Mouse (Mus musculus): Measurements from ENCODE around the gene Fndc11.

DNA sequence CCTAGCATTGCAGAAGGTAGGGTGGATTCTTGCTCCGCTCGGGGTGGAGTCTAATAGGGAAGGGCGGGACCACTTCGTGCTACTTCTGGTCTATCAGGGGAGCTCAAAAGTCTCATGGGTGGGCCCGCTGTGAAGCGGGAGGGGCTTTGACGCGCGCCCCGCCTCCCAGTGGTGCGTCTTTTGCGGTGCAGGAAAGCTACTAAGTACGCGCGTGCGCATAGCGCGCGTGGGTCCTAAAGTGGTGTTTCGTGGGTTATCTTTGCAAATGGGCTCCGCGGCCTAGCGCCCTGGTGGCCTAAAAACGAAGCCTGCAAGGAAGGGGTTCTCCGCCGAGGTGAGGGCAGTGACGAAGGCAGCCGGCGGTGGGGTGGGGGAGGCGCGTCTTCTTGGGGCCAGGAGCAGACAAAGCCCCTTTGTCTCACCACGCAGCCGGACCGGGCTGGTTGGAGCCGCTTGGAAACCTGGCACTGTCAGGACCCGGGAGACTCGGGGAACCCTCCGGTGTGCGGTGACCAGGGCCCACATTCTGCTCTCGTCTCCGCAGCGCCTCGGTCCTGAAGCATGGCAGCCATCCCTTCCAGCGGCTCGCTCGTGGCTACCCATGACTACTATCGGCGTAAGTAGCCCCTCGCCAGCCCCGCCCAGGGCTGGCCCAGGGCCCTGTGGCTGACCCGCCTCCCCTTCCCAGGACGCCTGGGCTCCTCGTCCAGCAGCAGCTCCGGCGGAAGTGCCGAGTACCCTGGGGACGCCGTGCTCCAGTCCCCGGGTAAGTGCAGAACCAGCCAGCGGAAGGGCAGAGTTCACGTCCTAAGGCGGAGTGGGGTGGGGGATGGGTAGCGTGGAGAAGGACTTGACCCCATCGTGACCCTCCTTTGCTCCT, 32.5 kb upstream of the Fndc11 start, which contains the start of gene Ppdpf:
- TF ChIP-seq CTCF (IDR thresholded peaks at IDR 0.05; ENCODE audit: low read depth, low read length) (no peak), POLR2A (IDR thresholded peaks at IDR 0.05; ENCODE audit: insufficient read depth, low read length) (no peak)

Measured in ES-Bruce4 (cell line).